Mouse (Mus musculus) myocyte (in vitro differentiated cells): ENCODE measurements around the gene Slc22a23.

Experiments
- CEBPB ChIP-seq: IDR thresholded peaks from 2 replicates; pipeline ENCODE4 v1.6.1; 2011; ENCODE audit warnings: mild to moderate bottlenecking, moderate library complexity; ENCODE audit not compliant: poor library complexity, insufficient read depth, severe bottlenecking
- E2F4 ChIP-seq: IDR thresholded peaks from one replicate; pipeline ENCODE4 v1.6.1; 2011; ENCODE audit warnings: mild to moderate bottlenecking, control low read depth, moderate library complexity; ENCODE audit not compliant: insufficient read depth
- MAX ChIP-seq: IDR thresholded peaks from one replicate; pipeline ENCODE4 v1.6.1; 2011; ENCODE audit warnings: low read depth, mild to moderate bottlenecking, control low read depth
- MYOD1 ChIP-seq, 3 experiments: IDR thresholded peaks; one replicate each; pipeline ENCODE4 v1.6.1; 2011; ENCODE audit warnings: control low read depth in 2 of 3, low read depth in 2 of 3, mild to moderate bottlenecking in 2 of 3, moderate library complexity in 1 of 3; ENCODE audit not compliant: insufficient read length in 2 of 3, control insufficient read depth in 1 of 3
- MYOG ChIP-seq, 3 experiments: IDR thresholded peaks; one replicate each; pipeline ENCODE4 v1.6.1; 2011; ENCODE audit warnings: control low read depth in 2 of 3, low read depth in 2 of 3, mild to moderate bottlenecking in 2 of 3; ENCODE audit not compliant: insufficient read length in 2 of 3, control insufficient read depth in 1 of 3, insufficient read depth in 1 of 3
- POLR2A ChIP-seq: IDR thresholded peaks from one replicate; pipeline ENCODE4 v1.6.1; 2011; ENCODE audit warnings: low read depth, mild to moderate bottlenecking, control low read depth, moderate library complexity; ENCODE audit not compliant: insufficient read length
- POLR2AphosphoS2 ChIP-seq: IDR thresholded peaks from one replicate; pipeline ENCODE4 v1.6.1; 2011; ENCODE audit warnings: low read depth, control low read depth; ENCODE audit not compliant: insufficient read length
- REST ChIP-seq: IDR thresholded peaks from one replicate; pipeline ENCODE4 v1.6.1; 2011; ENCODE audit warnings: mild to moderate bottlenecking, control low read depth, moderate library complexity; ENCODE audit not compliant: insufficient read depth, insufficient read length
- TCF12 ChIP-seq: IDR thresholded peaks from one replicate; pipeline ENCODE4 v1.6.1; 2011; ENCODE audit warnings: mild to moderate bottlenecking, control low read depth; ENCODE audit not compliant: poor library complexity, insufficient read depth, severe bottlenecking
- USF1 ChIP-seq: IDR thresholded peaks from one replicate; pipeline ENCODE4 v1.6.1; 2011; ENCODE audit warnings: low read depth, mild to moderate bottlenecking, control low read depth, moderate library complexity

GRCm38 (mm10) chr13:34239371-34240086 is 105.5 kb downstream of the Slc22a23 start:
- TF ChIP-seq POLR2A (no peak), USF1 (no peak), MAX (no peak), POLR2AphosphoS2 (no peak), MYOD1 (IDR thresholded peaks at IDR 0.05; ENCODE audit: control insufficient read depth in 1 of 3, insufficient read length in 2 of 3, low read depth in 2 of 3) (no peak), TCF12 (no peak), E2F4 (no peak), MYOG (IDR thresholded peaks at IDR 0.05; ENCODE audit: control insufficient read depth in 1 of 3, insufficient read depth in 1 of 3, insufficient read length in 2 of 3, low read depth in 2 of 3) (no peak), CEBPB (no peak), REST (no peak)
